Mouse (Mus musculus): ENCODE results near the gene Tagln.

GRCm38 (mm10) chr9:45946182-45946871, 10.5 kb upstream of the Tagln start:
- TF ChIP-seq CTCF (IDR thresholded peaks at IDR 0.05; ENCODE audit: low read depth) (no peak), EP300 (optimal IDR thresholded peaks at IDR 0.05) (no peak)

Measured in stomach, postnatal 0 days (tissue).